23 mouse cellular contexts compared by ENCODE assay signal in genomic region chr14:27239551-27240091, GRCm38 (mm10).
A peak's percentile ranks its signal among the peaks of the same experiment; 100 is the strongest.
DNase-seq lines count a peak whose midpoint lies in the region; ATAC-seq and TF ChIP-seq lines count a peak whose summit lies in the region.
"Had no signal": no experiment of that assay in that cellular context is flagged by ENCODE, and none has a peak within 500 bp of the region (broad histone marks: within the 10 kb centered on the region; RNA-seq: fewer than 3 reads in every experiment).

No protein-coding gene starts in this region.

- no peak for DNase-seq in heart, postnatal 10 days
- DNase-seq in lung, adult 2 months, result no peak
- DNase-seq in lung, postnatal 36 days, result no peak
- DNase-seq in 416B (ENCODE audit: low read depth) (peak; percentile 10), NIH3T3 (ENCODE audit: low read depth) (peak; percentile 10)
- DNase-seq in layer of hippocampus, adult 11-12 months (ENCODE audit: low spot score), result no peak
- DNase-seq in hindbrain, embryonic 14.5 days (ENCODE audit: low spot score), result no peak
- DNase-seq: adrenal gland, postnatal 36 days; cerebellum, adult 11 months; cerebellum, postnatal 25 days; forebrain, postnatal 0 days; gastrocnemius, postnatal 36 days; liver, embryonic 13.5 days; lung, embryonic 14.5 days had no signal

- ATAC-seq in heart, embryonic 16.5 days (replicated peaks; ENCODE audit: extremely low read depth, insufficient read depth, low FRiP score), result no peak
- ATAC-seq in hindbrain, embryonic 14.5 days (ENCODE audit: low FRiP score), result no peak
- ATAC-seq: forebrain, postnatal 0 days; intestine, embryonic 15.5 days; midbrain, embryonic 15.5 days had no signal

- intact Hi-C loops in heart, postnatal 10 days (cut with DNase I), result loop anchor here (5.0 kb wide), 2 partner anchors 52 to 98 kb away; no protein-coding TSS in a partner anchor

- TF ChIP-seq POLR2A in lung, adult 2 months (IDR thresholded peaks at IDR 0.05; ENCODE audit: borderline replicate concordance, extremely low read depth, low read depth, low read length), result no peak

- TF ChIP-seq CTCF in lung, adult 2 months (IDR thresholded peaks at IDR 0.05; ENCODE audit: insufficient read depth, low read length), result no peak

- no peak overlapping the region for H3K27ac ChIP-seq in heart, embryonic 16.5 days (ENCODE audit: low read length)
- H3K27ac ChIP-seq in hindbrain, embryonic 14.5 days, result no peak overlapping the region
- H3K27ac ChIP-seq: embryonic facial prominence, embryonic 12.5 days; hindbrain, embryonic 13.5 days; intestine, embryonic 15.5 days; limb, embryonic 13.5 days; liver, embryonic 13.5 days; midbrain, embryonic 15.5 days; neural tube, embryonic 13.5 days had no signal

- 80% methylated on average over 3 of the region's 3 CpGs for WGBS in heart, embryonic 16.5 days
- 56% methylated on average over 3 of the region's 3 CpGs for WGBS in lung, adult 2 months
- 90% methylated on average over 3 of the region's 3 CpGs for WGBS in hindbrain, embryonic 14.5 days

- no peaks in the 10 kb centered on the region for H3K9me3 ChIP-seq in heart, embryonic 16.5 days (replicated peaks; ENCODE audit: control insufficient read depth, low read length)
- H3K9me3 ChIP-seq in hindbrain, embryonic 14.5 days (ENCODE audit: control insufficient read depth, low read length), result no peaks in the 10 kb centered on the region
- H3K9me3 ChIP-seq: embryonic facial prominence, embryonic 12.5 days; hindbrain, embryonic 13.5 days; intestine, embryonic 15.5 days; limb, embryonic 13.5 days; liver, embryonic 13.5 days; megakaryocyte, embryonic 14.5 days; midbrain, embryonic 15.5 days; neural tube, embryonic 13.5 days had no signal

- peaks cover 22% of the 10 kb centered on the region for H3K4me1 ChIP-seq in heart, embryonic 16.5 days (ENCODE audit: control insufficient read depth, insufficient read depth, low read length)
- peaks cover 23% of the 10 kb centered on the region for H3K4me1 ChIP-seq in lung, adult 2 months (ENCODE audit: control insufficient read depth, insufficient read depth, low read length)
- no peaks in the 10 kb centered on the region; the same call in 1 of the 2 replicates for H3K4me1 ChIP-seq in hindbrain, embryonic 14.5 days (replicated peaks; ENCODE audit: control insufficient read depth, insufficient read depth, low read length)
- H3K4me1 ChIP-seq: embryonic facial prominence, embryonic 12.5 days; hindbrain, embryonic 13.5 days; liver, embryonic 13.5 days; midbrain, embryonic 15.5 days; neural tube, embryonic 13.5 days had no signal

- peak overlapping the region; percentile 65 for H3K4me2 ChIP-seq in heart, embryonic 16.5 days (ENCODE audit: low read depth, low read length)
- no peak overlapping the region for H3K4me2 ChIP-seq in hindbrain, embryonic 14.5 days (replicated peaks)
- H3K4me2 ChIP-seq: embryonic facial prominence, embryonic 12.5 days; heart, embryonic 11.5 days; hindbrain, embryonic 13.5 days; limb, embryonic 13.5 days; liver, embryonic 13.5 days; midbrain, embryonic 15.5 days; neural tube, embryonic 13.5 days had no signal

- no peak overlapping the region for H3K4me3 ChIP-seq in heart, embryonic 16.5 days (ENCODE audit: low read length)
- H3K4me3 ChIP-seq in lung, adult 2 months (replicated peaks; ENCODE audit: extremely low read depth, low read depth, low read length), result peak overlapping the region; percentile 43
- H3K4me3 ChIP-seq in hindbrain, embryonic 14.5 days (replicated peaks; ENCODE audit: low read length), result no peak overlapping the region
- H3K4me3 ChIP-seq: embryonic facial prominence, embryonic 12.5 days; hindbrain, embryonic 13.5 days; intestine, embryonic 15.5 days; limb, embryonic 13.5 days; liver, embryonic 13.5 days; megakaryocyte, embryonic 14.5 days; midbrain, embryonic 15.5 days; neural tube, embryonic 13.5 days had no signal

- H3K9ac ChIP-seq in heart, embryonic 16.5 days (ENCODE audit: low read length), result no peak overlapping the region
- no peak overlapping the region for H3K9ac ChIP-seq in hindbrain, embryonic 14.5 days
- H3K9ac ChIP-seq: embryonic facial prominence, embryonic 12.5 days; forebrain, postnatal 0 days; hindbrain, embryonic 13.5 days; intestine, embryonic 15.5 days; limb, embryonic 13.5 days; liver, embryonic 13.5 days; lung, embryonic 14.5 days; midbrain, embryonic 15.5 days; neural tube, embryonic 13.5 days had no signal

- H3K36me3 ChIP-seq in heart, embryonic 16.5 days (ENCODE audit: control insufficient read depth, insufficient read depth), result no peaks in the 10 kb centered on the region
- no peaks in the 10 kb centered on the region for H3K36me3 ChIP-seq in hindbrain, embryonic 14.5 days (replicated peaks; ENCODE audit: control insufficient read depth, insufficient read depth)
- H3K36me3 ChIP-seq: embryonic facial prominence, embryonic 12.5 days; hindbrain, embryonic 13.5 days; intestine, embryonic 15.5 days; limb, embryonic 13.5 days; liver, embryonic 13.5 days; midbrain, embryonic 15.5 days; neural tube, embryonic 13.5 days had no signal

- no peaks in the 10 kb centered on the region for H3K27me3 ChIP-seq in heart, embryonic 16.5 days (ENCODE audit: control insufficient read depth, insufficient read depth, low read length)
- no peaks in the 10 kb centered on the region for H3K27me3 ChIP-seq in hindbrain, embryonic 14.5 days (ENCODE audit: control insufficient read depth, insufficient read depth, low read length)
- H3K27me3 ChIP-seq: embryonic facial prominence, embryonic 12.5 days; hindbrain, embryonic 13.5 days; intestine, embryonic 15.5 days; limb, embryonic 13.5 days; liver, embryonic 13.5 days; megakaryocyte, embryonic 14.5 days; midbrain, embryonic 15.5 days; neural tube, embryonic 13.5 days had no signal

Comparison
In these comparisons a context has a peak if more than half of its experiments do, and no peak if none do; other contexts are left out.
1. DNase-seq: peak in 416B (single experiment) and NIH3T3 (single experiment); none in heart, postnatal 10 days (0 of 2), lung, adult 2 months (single experiment), lung, postnatal 36 days (single experiment), layer of hippocampus, adult 11-12 months (single experiment) and hindbrain, embryonic 14.5 days (single experiment).